Mouse (Mus musculus) liver, embryonic 14.5 days (tissue): ENCODE results near the gene Olfr1414. TPM values are rescaled to one million over a fixed set of nuclear protein-coding genes. Genes with fewer than 3 reads are reported as not detected.

Source experiments
- ATAC-seq: fragments of 200-750 bp; cut with Nextera tagmentation; 2 replicates; pipeline ENCODE4 v1.8.0; 2017; ENCODE audit warnings: moderate number of reproducible peaks, mild to moderate bottlenecking, moderate library complexity; ENCODE audit not compliant: insufficient read depth
- DNase-seq, 3 experiments: peaks; one replicate each; pipeline ENCODE4 v3.0.0-alpha.2; 2012 to 2013; ENCODE audit warnings: low read depth in 3 of 3, low spot score in 3 of 3
- H3K27ac ChIP-seq: fragments of 300-500 bp; sonication (generic); 2 replicates; pipeline ENCODE4 v1.5.1; 2014; ENCODE audit warnings: moderate library complexity, mild to moderate bottlenecking, control low read depth, inconsistent platforms
- H3K27me3 ChIP-seq: fragments of 300-500 bp; sonication (generic); 2 replicates; pipeline ENCODE4 v1.6.1; 2014; ENCODE audit warnings: mild to moderate bottlenecking, low read length, moderate library complexity; ENCODE audit not compliant: control insufficient read depth, insufficient read depth
- H3K36me3 ChIP-seq: fragments of 300-500 bp; sonication (generic); replicated peaks from 2 replicates; pipeline ENCODE4 v1.6.1; 2014; ENCODE audit warnings: low read depth; ENCODE audit not compliant: control insufficient read depth, insufficient read depth
- H3K4me1 ChIP-seq, 2 experiments: fragments of 200-500 bp in 1 of 2; fragments of 300-500 bp in 1 of 2; sonication (generic) in 1 of 2; replicated peaks; 2 replicates each; pipeline ENCODE4 v1.6.1; 2012 to 2014; ENCODE audit warnings: antibody characterized with exemption in 1 of 2, inconsistent platforms in 1 of 2, low read length in 1 of 2; ENCODE audit not compliant: control insufficient read depth in 2 of 2, insufficient read depth in 2 of 2
- H3K4me2 ChIP-seq: fragments of 300-500 bp; sonication (generic); 2 replicates; pipeline ENCODE4 v1.6.1; 2014; ENCODE audit warnings: low read depth, mild to moderate bottlenecking, control low read depth, moderate library complexity
- H3K4me3 ChIP-seq, 2 experiments: fragments of 200-500 bp in 1 of 2; fragments of 300-500 bp in 1 of 2; sonication (generic) in 1 of 2; 2 replicates each; pipeline ENCODE4 v1.5.1; 2012 to 2014; ENCODE audit warnings: low read depth in 2 of 2, low read length in 2 of 2, mild to moderate bottlenecking in 2 of 2, control low read depth in 1 of 2, inconsistent platforms in 1 of 2, moderate library complexity in 1 of 2; ENCODE audit not compliant: insufficient read depth in 1 of 2
- H3K9ac ChIP-seq: fragments of 300-500 bp; sonication (generic); replicated peaks from 2 replicates; pipeline ENCODE4 v1.6.1; 2014; ENCODE audit warnings: mild to moderate bottlenecking, control low read depth, moderate library complexity
- H3K9me3 ChIP-seq: fragments of 300-500 bp; sonication (generic); 2 replicates; pipeline ENCODE4 v1.6.1; 2016; ENCODE audit warnings: low read length, mixed read lengths; ENCODE audit not compliant: control insufficient read depth
- CTCF ChIP-seq: IDR thresholded peaks from 2 replicates; pipeline ENCODE4 v1.5.1; 2016; ENCODE audit warnings: antibody characterized with exemption, low read depth, control low read depth
- EP300 ChIP-seq: IDR thresholded peaks from 2 replicates; pipeline ENCODE4 v1.6.1; 2016; ENCODE audit warnings: antibody characterized with exemption, low read depth
- WGBS: fragments of 180-500 bp; shearing (Covaris S2); extraction: QIAGEN DNeasy Blood & Tissue Kit; methylation state at CpG from one replicate; pipeline ENCODE4 v1.1.7; 2014; ENCODE audit not compliant: insufficient replicate concordance; 5-methylcytosine and 5-hydroxymethylcytosine counted together
- polyA plus RNA-seq, 2 experiments: library from polyadenylated mRNA; depleted of rRNA in 1 of 2; stranded (reverse) in 1 of 2; unstranded in 1 of 2; fragments of >200 nt; fragmentation: Nextera tagmentation in 1 of 2; extraction: Ambion mirVana in 1 of 2; gene quantifications; 2 replicates each; pipeline versions ENCODE4 v1.2.1 to v1.2.3; 2012 to 2014

Gene Olfr1414
- polyA plus RNA-seq (2012; rRNA removed) (not detected in 2 replicates), polyA plus RNA-seq (2014; fragmentation: Nextera tagmentation; extraction: Ambion mirVana) (not detected in 2 replicates)

GRCm38 (mm10) chr1:92518561-92518960 lies at the start of gene Olfr1414:
Olfr1414 (minus strand) TSS chr1:92518661.
- no peak within 1 kb of the TSS for H3K27ac ChIP-seq
- WGBS: 58% methylated on average over 3 of the region's 3 CpGs

GRCm38 (mm10) chr1:92545929-92546328 lies 27.5 kb upstream of the Olfr1414 start:
- Histone ChIP-seq H3K4me2 (no peak overlapping the region), H3K4me1 (no peaks in the 10 kb centered on the region), H3K27me3 (no peaks in the 10 kb centered on the region), H3K36me3 (no peaks in the 10 kb centered on the region), H3K4me3 (no peak overlapping the region), H3K9me3 (no peaks in the 10 kb centered on the region), H3K27ac (no peak overlapping the region), H3K9ac (no peak overlapping the region)
- no peak for ATAC-seq
- TF ChIP-seq EP300 (no peak), CTCF (no peak)
- 40% methylated on average over 2 of the region's 2 CpGs for WGBS
- no peak for DNase-seq

More at GRCm38 (mm10) chr1:92518561-92518960, at the start of gene Olfr1414:
- TF ChIP-seq EP300 (no peak), CTCF (no peak)
- Histone ChIP-seq H3K4me1 (no peaks in the 10 kb centered on the region), H3K4me2 (no peak within 1 kb of the TSS), H3K9ac (no peak within 1 kb of the TSS), H3K36me3 (no peaks in the 10 kb centered on the region), H3K4me3 (no peak within 1 kb of the TSS), H3K27me3 (no peaks in the 10 kb centered on the region), H3K9me3 (no peaks in the 10 kb centered on the region)
- ATAC-seq (no peak), DNase-seq (no peak)

- ATAC-seq: no peak
- TF ChIP-seq CTCF (no peak), EP300 (no peak)
- Histone ChIP-seq H3K9me3 (no peaks in the 10 kb centered on the region), H3K27me3 (no peaks in the 10 kb centered on the region), H3K36me3 (no peaks in the 10 kb centered on the region), H3K27ac (no peak overlapping the region), H3K4me1 (no peaks in the 10 kb centered on the region), H3K4me2 (no peak overlapping the region), H3K4me3 (no peak overlapping the region), H3K9ac (no peak overlapping the region)
- WGBS: 33% methylated on average over 2 of the region's 2 CpGs
- no peak for DNase-seq
These were observed 20.6 kb upstream of the Olfr1414 start for GRCm38 (mm10) chr1:92539071-92539470.

- DNase-seq (no peak), ATAC-seq (no peak)
- no peak for TF ChIP-seq EP300
- no peak for TF ChIP-seq CTCF
- Histone ChIP-seq H3K9ac (no peak overlapping the region), H3K36me3 (no peaks in the 10 kb centered on the region), H3K4me1 (no peaks in the 10 kb centered on the region), H3K9me3 (no peaks in the 10 kb centered on the region), H3K4me2 (no peak overlapping the region), H3K27me3 (no peaks in the 10 kb centered on the region), H3K27ac (no peak overlapping the region), H3K4me3 (no peak overlapping the region)
- WGBS: 33% methylated on average over 5 of the region's 5 CpGs
These were observed 18.5 kb upstream of the Olfr1414 start for GRCm38 (mm10) chr1:92536972-92537371.

- ATAC-seq (no peak), DNase-seq (no peak)
- Histone ChIP-seq H3K4me3 (no peak overlapping the region), H3K9ac (no peak overlapping the region), H3K9me3 (no peaks in the 10 kb centered on the region), H3K36me3 (no peaks in the 10 kb centered on the region), H3K27ac (no peak overlapping the region), H3K4me1 (no peaks in the 10 kb centered on the region), H3K4me2 (no peak overlapping the region), H3K27me3 (no peaks in the 10 kb centered on the region)
- TF ChIP-seq CTCF: no peak
- 61% methylated on average over 3 of the region's 3 CpGs for WGBS
These were observed 5.3 kb upstream of the Olfr1414 start for GRCm38 (mm10) chr1:92523764-92524163.
